ENCODE assay signal across 20 mouse cellular contexts in the genomic region with DNA sequence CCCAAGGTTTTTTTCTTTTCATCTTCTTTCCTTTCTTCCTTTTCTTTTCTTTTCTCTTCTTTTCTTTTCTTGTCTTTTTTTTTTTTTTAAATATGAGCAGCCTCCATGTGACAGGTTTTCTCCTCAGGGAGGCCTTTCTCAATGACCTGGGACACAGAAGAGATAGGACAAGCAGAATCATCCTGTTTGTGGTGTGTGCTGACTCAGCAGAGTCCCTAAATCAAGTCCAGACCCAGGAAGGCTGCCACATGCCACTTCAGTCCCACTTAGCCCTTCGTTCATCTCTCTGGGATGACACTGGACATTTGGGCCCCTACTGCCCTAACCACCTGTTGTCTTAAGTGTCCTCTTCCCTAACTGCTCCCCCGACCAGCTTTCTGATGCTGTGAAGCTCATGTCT. TPM values are rescaled to one million over a fixed set of nuclear protein-coding genes. Genes with fewer than 3 reads are reported as not detected.
"Had no signal": no experiment of that assay in that cellular context is flagged by ENCODE, and none has a peak within 500 bp of the region (broad histone marks: within the 10 kb centered on the region; RNA-seq: fewer than 3 reads in every experiment).

No protein-coding gene starts in this region.

- DNase-seq: kidney, adult 8-10 months; kidney, postnatal 4 days; lung, adult 18-20 months; retina, postnatal 1 day; right cerebral cortex, postnatal 4 days; spleen, adult 18-20 months; thymus, adult 2 months; thymus, postnatal 4 days had no signal

- H3K9ac ChIP-seq: limb, embryonic 13.5 days; midbrain, embryonic 12.5 days; neural tube, embryonic 13.5 days had no signal

- H3K4me3 ChIP-seq: layer of hippocampus, adult 2 months; limb, embryonic 13.5 days; midbrain, embryonic 12.5 days; neural tube, embryonic 13.5 days had no signal

- ATAC-seq: intestine, postnatal 0 days; midbrain, embryonic 16.5 days had no signal

- H3K4me1 ChIP-seq: midbrain, embryonic 12.5 days; neural tube, embryonic 13.5 days had no signal

- H3K4me2 ChIP-seq: limb, embryonic 13.5 days; midbrain, embryonic 12.5 days; neural tube, embryonic 13.5 days had no signal

- H3K27ac ChIP-seq: kidney, postnatal 0 days; layer of hippocampus, adult 2 months; limb, embryonic 13.5 days; midbrain, embryonic 12.5 days; neural tube, embryonic 13.5 days had no signal

- H3K9me3 ChIP-seq: limb, embryonic 13.5 days; midbrain, embryonic 12.5 days; neural tube, embryonic 13.5 days had no signal

- H3K36me3 ChIP-seq: limb, embryonic 13.5 days; midbrain, embryonic 12.5 days; neural tube, embryonic 13.5 days had no signal

- H3K27me3 ChIP-seq: limb, embryonic 13.5 days; neural tube, embryonic 13.5 days had no signal

RNA-seq across cellular contexts. Expression of a gene that starts 40.5 kb away (rescaled TPM):
- total RNA-seq: layer of hippocampus, adult 2 months; layer of hippocampus, postnatal 10 days; left cerebral cortex, postnatal 36 days; megakaryocyte-erythroid progenitor cell, adult 5-6 weeks had no signal
- polyA plus RNA-seq: limb, embryonic 13.5 days; lung, embryonic 16.5 days; midbrain, embryonic 12.5 days; midbrain, embryonic 16.5 days; neural tube, embryonic 13.5 days; stomach, embryonic 14.5 days had no signal
